Comparison of ENCODE assay signal across 8 mouse cellular contexts in the genomic region with DNA sequence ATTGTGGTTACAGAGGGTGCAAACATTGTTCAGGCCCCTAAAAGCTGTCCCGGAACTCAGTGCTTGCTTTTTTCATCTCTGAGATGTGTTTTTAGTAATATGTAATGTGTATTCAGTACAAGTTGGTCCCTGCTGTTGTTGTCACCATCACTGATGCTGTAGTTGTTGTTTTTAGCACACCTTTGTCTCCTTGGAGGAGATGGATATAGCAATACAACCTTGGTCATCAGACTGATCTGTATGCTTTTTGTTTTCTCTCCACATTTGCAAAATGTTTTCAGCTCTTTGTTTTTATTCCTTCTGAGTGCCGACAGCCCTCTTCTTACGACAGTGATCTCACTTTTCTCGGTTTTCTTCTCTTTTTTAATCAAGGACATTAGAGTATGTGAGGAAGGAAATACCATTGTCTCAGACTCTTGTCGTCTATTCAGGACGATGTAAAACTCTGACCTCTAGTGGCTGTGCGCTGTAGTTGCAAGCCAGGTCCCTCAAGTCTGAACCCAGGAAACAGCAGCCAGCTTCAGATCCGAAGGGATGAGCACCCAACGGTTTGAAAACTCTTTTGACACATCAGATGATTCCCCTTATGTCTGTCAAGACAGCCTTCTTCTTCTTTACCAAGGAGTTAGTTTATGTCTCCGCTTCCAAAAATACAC.
DNase-seq lines count a peak whose midpoint lies in the region; ATAC-seq and TF ChIP-seq lines count a peak whose summit lies in the region.

No protein-coding gene starts in this region.

- no peaks in the 10 kb centered on the region for H3K27me3 ChIP-seq in midbrain, embryonic 13.5 days

- H3K4me1 ChIP-seq in midbrain, embryonic 13.5 days (replicated peaks): peaks cover 8% of the 10 kb centered on the region

- no peaks in the 10 kb centered on the region for H3K36me3 ChIP-seq in midbrain, embryonic 13.5 days

- no peak overlapping the region for H3K4me2 ChIP-seq in midbrain, embryonic 13.5 days (replicated peaks)

- 17% methylated on average over 10 of the region's 10 CpGs for WGBS in midbrain, embryonic 13.5 days

- H3K9me3 ChIP-seq in midbrain, embryonic 13.5 days: no peaks in the 10 kb centered on the region

- H3K9ac ChIP-seq in midbrain, embryonic 13.5 days (replicated peaks): no peak overlapping the region

- no peak overlapping the region for H3K4me3 ChIP-seq in left cerebral cortex, adult 2 months
- H3K4me3 ChIP-seq in midbrain, embryonic 13.5 days (replicated peaks): no peak overlapping the region

- peak; percentile 96 for TF ChIP-seq CTCF in left cerebral cortex, adult 2 months (IDR thresholded peaks at IDR 0.05)

- intact Hi-C loops in left cerebral cortex, adult 2 months (cut with DNase I): loop anchor here (1.0 to 10.0 kb wide), 2 partner anchors 374 to 589 kb away; no protein-coding TSS in a partner anchor

- peak; percentile 64 for ATAC-seq in inflammation-experienced regulatory T-cells, adult 6 months
- peak; percentile 76 for ATAC-seq in midbrain, embryonic 13.5 days

- peak; percentile 54 for DNase-seq in gastrocnemius, adult 18-20 months (ENCODE audit: low spot score)
- DNase-seq in gastrocnemius, postnatal 25 days: no peak
- peak; percentile 50 to 54 for DNase-seq in cerebellum, adult 18-20 months
- DNase-seq in frontal cortex, adult 2 months (ENCODE audit: extremely low spot score in 1 of 2, low spot score in 1 of 2): peak; percentile 41 to 88
- peak; percentile 58 to 66 for DNase-seq in left cerebral cortex, adult 2 months (ENCODE audit: extremely low spot score in 1 of 2, low spot score in 2 of 2)
- DNase-seq in right cerebral cortex, postnatal 4 days: peak; percentile 56

- no peak overlapping the region for H3K27ac ChIP-seq in left cerebral cortex, adult 2 months
- H3K27ac ChIP-seq in midbrain, embryonic 13.5 days: no peak overlapping the region
